Mouse (Mus musculus) heart, postnatal 25 days (tissue): ENCODE results near the gene Tlk2. TPM values are rescaled to one million over a fixed set of nuclear protein-coding genes. Genes with fewer than 3 reads are reported as not detected.

Source experiments
- DNase-seq: peaks from one replicate; pipeline ENCODE4 v3.0.0; 2022; ENCODE audit warnings: low spot score
- intact Hi-C: fragments of 180-260 bp; cut with DNase I; formaldehyde crosslinking; loops from one replicate; pipeline ENCODE4 v1.15.1; 2025
- total RNA-seq, 2 experiments: library from RNA; stranded (reverse); gene quantifications; 2 replicates each; pipeline ENCODE4 v1.2.3; 2021

Gene Tlk2
- total RNA-seq, 2 experiments from 2014 or later, result 38.7 to 44.2 TPM

GRCm38 (mm10) chr11:105159673-105160360 lies 18.8 kb upstream of the Tlk2 start:
- DNase-seq, result no peak
- intact Hi-C loops, result no loop called here

- DNase-seq, result no peak
- intact Hi-C loops, result no loop called here
These were observed 17.2 kb upstream of the Tlk2 start for GRCm38 (mm10) chr11:105161411-105161810.

DNA sequence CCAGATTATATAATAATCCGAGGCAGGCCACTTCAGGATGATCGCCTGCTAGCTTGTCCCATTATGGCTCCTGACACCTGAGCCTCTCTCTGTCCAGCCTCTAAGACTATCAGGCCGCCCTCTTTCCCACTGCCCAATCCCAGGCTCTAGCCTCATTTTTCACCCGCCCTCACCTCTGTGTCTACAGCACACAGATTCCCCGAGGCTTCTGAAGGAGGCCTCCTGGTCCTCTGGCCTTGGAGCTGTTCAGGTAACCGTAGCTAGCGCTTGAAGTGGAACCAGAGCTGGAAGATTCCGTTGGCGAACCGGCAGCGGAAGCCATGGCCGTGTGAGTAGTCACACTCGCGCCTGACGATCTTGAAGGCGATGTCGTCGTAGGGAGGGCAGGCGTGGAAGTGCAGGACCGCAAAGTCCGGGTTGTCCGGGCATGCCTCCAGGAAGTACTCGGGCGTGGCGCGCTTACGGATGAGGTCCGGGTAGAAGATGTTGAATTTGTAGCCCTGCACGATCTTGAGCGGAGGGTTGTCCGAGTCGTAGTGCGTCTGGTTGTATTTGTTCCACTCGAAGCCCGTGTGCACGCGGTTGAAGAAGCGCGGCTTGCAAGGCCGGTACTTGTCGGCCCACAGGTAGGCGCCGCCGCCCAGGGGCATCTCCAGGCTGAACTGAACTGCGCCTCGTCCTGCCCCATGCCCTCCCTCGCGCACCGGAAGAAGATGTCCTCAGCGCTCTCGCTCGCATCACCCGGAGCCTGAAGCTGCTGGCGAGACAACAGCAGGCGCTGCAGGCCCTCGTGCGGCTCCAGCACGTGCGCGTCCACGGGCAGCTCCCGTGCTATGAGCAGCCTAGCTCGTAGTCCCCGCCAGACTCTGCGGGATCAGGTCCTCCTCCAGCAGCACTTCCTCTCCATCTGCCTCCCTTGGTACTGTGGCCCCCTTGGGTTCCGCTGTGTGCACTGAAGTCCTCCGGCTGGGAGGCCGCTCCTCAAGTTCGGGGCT lies 13.8 kb upstream of the Tlk2 start:
- DNase-seq, result no peak
- intact Hi-C loops, result no loop called here

- no peak for DNase-seq
- intact Hi-C loops, result no loop called here
These were observed 11.8 kb upstream of the Tlk2 start for GRCm38 (mm10) chr11:105166780-105167179.

GRCm38 (mm10) chr11:105179523-105179922 lies 916 bp downstream of the Tlk2 start:
- no peak for DNase-seq
- intact Hi-C loops, result no loop called here

- intact Hi-C loops, result loop anchor here (1.0 kb wide), 1 partner anchor 54 kb away; the partner anchor contains the start of gene Mettl2
These were observed 2.0 kb downstream of the Tlk2 start for GRCm38 (mm10) chr11:105180471-105181091.

GRCm38 (mm10) chr11:105181126-105181637 lies 2.6 kb downstream of the Tlk2 start:
- intact Hi-C loops, result no loop called here
- DNase-seq, result peak; percentile 89

More at GRCm38 (mm10) chr11:105180471-105181091, 2.0 kb downstream of the Tlk2 start:
- DNase-seq, result peak; percentile 16

- intact Hi-C loops, result no loop called here
- peak; percentile 19 for DNase-seq
These were observed 3.3 kb downstream of the Tlk2 start for GRCm38 (mm10) chr11:105181689-105182460.

DNA sequence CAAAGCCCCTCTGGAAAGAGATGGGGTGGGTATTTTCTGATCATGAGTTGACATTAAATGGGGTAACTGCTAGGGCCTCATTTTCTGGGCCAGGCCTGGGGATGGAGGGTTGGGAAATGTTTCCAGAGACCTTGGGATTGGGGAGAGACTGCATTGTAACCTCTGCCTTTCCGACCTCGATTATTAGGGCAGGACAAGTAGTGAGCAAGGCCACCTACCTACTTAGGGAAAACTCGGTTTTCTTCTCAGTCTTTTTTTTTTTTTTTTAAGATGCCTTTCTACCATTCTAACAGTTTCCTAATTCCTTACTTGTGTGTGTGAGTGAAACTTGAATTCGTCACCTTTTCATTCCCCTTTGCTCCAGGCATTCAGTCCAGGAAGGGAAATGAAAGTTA lies 3.9 kb downstream of the Tlk2 start:
- no peak for DNase-seq
- intact Hi-C loops, result no loop called here

- intact Hi-C loops, result no loop called here
These were observed 6.1 kb downstream of the Tlk2 start for GRCm38 (mm10) chr11:105184678-105185077.

GRCm38 (mm10) chr11:105192186-105192585 lies 13.6 kb downstream of the Tlk2 start:
- no peak for DNase-seq
- intact Hi-C loops, result no loop called here

More at GRCm38 (mm10) chr11:105184678-105185077, 6.1 kb downstream of the Tlk2 start:
- DNase-seq, result no peak

DNA sequence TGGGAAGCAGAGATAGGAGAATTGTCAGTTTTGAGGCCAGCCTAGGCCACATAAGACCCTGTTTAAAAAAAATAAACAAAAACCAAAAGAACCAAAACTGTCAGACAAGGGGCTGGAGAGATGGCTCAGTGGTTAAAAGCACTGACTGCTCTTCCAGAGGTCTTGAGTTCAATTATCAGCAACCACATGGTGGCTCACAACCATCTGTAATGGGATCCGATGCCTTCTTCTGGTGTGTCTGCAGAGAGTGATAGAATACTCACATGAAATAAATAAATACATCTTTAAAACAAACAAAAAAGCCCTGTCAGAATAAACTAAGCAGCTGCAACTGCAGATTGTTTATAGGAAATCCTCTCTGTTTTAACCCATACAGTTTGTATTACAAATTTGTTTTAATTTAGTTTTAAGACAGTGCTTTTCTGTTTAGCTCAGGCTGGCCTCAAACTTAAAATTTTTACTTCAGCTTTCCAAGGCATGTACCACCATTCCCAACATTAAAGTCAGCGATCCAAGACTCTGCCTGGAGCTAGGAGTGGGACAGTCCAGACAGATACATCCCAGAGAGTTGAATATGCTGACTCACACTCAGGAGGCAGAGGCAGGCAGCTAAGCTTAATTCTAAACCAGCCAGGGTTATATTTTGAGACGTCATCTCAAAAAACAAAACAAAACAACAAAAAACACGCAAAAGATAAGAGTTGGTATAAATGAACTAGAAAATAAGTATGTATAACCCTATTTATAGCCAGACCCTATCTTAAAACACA lies 18.5 kb downstream of the Tlk2 start:
- DNase-seq, result no peak
- intact Hi-C loops, result no loop called here

DNA sequence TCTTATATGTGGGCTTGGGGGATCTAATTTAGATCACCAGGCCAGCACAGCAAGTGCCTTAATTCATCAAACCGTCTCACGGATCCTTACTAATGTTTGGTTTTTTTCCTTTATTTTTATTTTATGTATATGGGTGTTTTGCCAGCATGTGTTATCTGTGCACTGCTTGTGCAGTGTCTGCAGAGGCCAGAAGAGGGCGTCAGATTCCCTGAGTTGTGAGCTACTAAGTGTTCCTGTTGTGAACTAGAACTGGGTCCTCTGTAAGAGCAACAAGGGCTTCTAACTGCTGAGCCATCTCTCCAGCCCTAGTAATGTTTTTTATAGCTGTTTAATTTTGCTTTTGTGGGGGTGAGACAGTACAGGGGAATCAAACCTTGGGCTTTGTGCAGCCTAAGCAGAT lies 23.8 kb downstream of the Tlk2 start:
- intact Hi-C loops, result no loop called here

DNA sequence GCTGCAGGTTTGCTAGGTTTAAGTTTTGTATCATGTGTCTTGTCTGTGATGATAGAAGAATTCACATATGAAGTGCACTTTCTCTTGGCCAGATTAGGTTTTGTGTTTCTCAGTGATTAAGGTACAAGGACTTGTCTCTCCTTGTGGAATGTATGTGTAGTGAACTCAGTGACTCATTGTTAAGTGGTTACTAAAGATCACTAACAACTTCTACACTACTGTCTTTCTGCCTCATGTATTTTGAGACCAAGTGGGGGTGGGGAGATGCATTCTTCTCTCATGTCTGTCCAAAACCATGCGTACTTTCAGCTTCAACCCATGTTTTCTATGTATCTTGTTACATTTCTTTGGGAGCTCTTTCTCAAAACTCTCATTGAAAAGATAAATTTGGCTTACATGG lies 31.4 kb downstream of the Tlk2 start:
- DNase-seq, result no peak
- intact Hi-C loops, result no loop called here

More for the DNA sequence above, 23.8 kb downstream of the Tlk2 start:
- DNase-seq, result no peak

- no peak for DNase-seq
- intact Hi-C loops, result no loop called here
These were observed 35.6 kb downstream of the Tlk2 start for GRCm38 (mm10) chr11:105214257-105214656.

DNA sequence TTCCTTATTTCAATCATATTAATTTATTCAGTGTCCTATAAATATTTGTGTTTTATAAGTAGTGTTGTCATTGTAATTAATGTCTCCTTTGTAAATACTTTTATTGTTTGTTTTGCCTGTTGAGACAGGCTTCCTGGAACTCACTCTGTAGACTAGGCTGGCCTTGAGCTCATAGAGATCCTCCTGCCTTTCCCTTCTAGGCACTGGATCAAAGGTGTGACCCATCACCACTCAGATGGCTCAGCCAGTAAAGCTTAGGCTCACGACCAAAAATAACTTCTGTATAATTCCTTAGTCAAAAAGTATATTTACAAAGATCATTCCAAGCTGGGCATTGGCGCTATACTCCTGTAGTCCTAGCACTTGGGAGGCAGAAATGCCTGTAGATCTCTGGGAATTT lies 39.2 kb downstream of the Tlk2 start:
- intact Hi-C loops, result no loop called here
- DNase-seq, result no peak

DNA sequence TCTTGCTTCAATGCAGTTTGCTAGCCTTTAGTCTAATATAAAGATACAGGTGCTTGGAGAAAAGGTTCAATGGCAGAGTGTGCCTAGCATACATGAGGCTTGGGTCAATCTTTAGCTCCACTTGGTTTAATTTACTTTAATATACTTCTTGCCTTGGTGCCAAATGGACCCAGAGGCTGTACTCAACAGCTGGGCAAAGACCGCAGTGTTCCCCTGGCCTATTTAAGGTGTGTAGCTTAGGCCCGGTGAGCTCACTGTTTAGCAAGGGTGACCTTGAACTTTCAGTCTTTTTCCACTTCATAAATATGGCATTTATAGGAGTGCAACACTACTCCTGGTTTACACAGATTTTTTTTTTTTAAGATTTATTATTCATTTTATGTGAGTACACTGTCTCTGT lies 55.9 kb downstream of the Tlk2 start:
- intact Hi-C loops, result loop anchor here (10.0 kb wide), 1 partner anchor 110 kb away; the partner anchor contains the start of gene Mettl2
- no peak for DNase-seq

DNA sequence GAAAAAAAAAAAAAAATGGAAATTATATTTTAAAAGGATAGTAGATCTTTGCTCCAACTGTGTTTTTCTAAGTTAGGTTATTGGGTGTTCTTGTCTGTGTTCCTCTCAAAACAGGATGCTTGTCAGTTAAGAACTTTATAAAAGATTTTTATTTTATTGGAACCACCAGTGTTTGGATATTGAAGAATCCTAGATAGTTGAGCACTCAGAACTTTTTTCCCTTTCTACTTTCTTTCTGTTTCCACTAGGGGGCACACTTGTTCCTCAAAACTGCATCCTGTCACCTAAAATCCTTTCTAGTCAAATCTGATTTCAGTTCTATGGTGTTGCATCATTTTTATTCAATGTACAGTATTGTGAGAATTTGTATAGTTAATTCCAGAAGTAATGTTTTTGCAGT lies 62.4 kb downstream of the Tlk2 start:
- no peak for DNase-seq
- intact Hi-C loops, result no loop called here

DNA sequence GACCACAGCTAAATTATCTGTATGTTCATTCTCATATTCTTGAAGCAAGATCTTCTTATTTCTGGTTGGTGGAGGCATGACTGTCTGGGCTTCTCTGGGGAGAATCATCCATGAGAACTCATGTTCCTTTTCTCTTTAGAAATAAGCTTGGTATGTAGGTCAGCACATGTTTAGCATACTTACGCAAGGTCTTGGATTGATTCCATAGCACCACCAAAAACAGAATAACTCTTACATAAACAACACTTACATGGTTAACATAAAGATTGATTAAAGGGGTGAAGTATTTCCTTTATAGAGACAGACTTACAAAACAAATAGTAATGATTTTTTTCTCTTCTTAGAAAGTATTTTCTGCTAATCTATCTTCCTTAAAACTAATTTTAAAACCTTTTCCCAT lies 67.8 kb downstream of the Tlk2 start:
- intact Hi-C loops, result no loop called here
- DNase-seq, result no peak
